Mouse (Mus musculus) midbrain, embryonic 12.5 days (tissue): ENCODE measurements around the gene Obox5. TPM values are rescaled to one million over a fixed set of nuclear protein-coding genes. Genes with fewer than 3 reads are reported as not detected.
"Not testable (repeated sequence)": the region's sequence is repeated elsewhere in the genome, so short reads cannot be mapped to it uniquely, and the experiment has no call there.

ENCODE experiments used
- ATAC-seq: fragments of 200-750 bp; cut with Nextera tagmentation; 2 replicates; pipeline ENCODE4 v1.8.0; 2017; ENCODE audit warnings: low read depth, moderate TSS enrichment, moderate library complexity; ENCODE audit not compliant: low FRiP score
- H3K27ac ChIP-seq: fragments of 300-500 bp; sonication (generic); replicated peaks from 2 replicates; pipeline ENCODE4 v1.5.1; 2016; ENCODE audit warnings: mild to moderate bottlenecking
- H3K27me3 ChIP-seq: fragments of 300-500 bp; sonication (generic); 2 replicates; pipeline ENCODE4 v1.6.1; 2016; ENCODE audit warnings: mild to moderate bottlenecking
- H3K36me3 ChIP-seq: fragments of 300-500 bp; sonication (generic); 2 replicates; pipeline ENCODE4 v1.6.1; 2016
- H3K4me1 ChIP-seq: fragments of 300-500 bp; sonication (generic); 2 replicates; pipeline ENCODE4 v1.6.1; 2016
- H3K4me2 ChIP-seq: fragments of 300-500 bp; sonication (generic); replicated peaks from 2 replicates; pipeline ENCODE4 v1.6.1; 2016; ENCODE audit warnings: mild to moderate bottlenecking, moderate library complexity
- H3K4me3 ChIP-seq: fragments of 300-500 bp; sonication (generic); 2 replicates; pipeline ENCODE4 v1.5.1; 2016; ENCODE audit warnings: mild to moderate bottlenecking
- H3K9ac ChIP-seq: fragments of 300-500 bp; sonication (generic); replicated peaks from 2 replicates; pipeline ENCODE4 v1.6.1; 2016; ENCODE audit warnings: mild to moderate bottlenecking, moderate library complexity
- H3K9me3 ChIP-seq: fragments of 300-500 bp; sonication (generic); 2 replicates; pipeline ENCODE4 v1.6.1; 2016; ENCODE audit warnings: mild to moderate bottlenecking
- WGBS: fragments of 180-500 bp; shearing (Covaris S2); methylation state at CpG from one replicate; pipeline ENCODE4 v1.1.7; 2016; 5-methylcytosine and 5-hydroxymethylcytosine counted together
- polyA plus RNA-seq: library from polyadenylated mRNA; unstranded; fragments of >200 nt; fragmentation: Nextera tagmentation; extraction: Ambion mirVana; gene quantifications from 2 replicates; pipeline ENCODE4 v1.2.1, GENCODE M21; 2016

Obox5 gene
- polyA plus RNA-seq = not detected in 2 replicates

GRCm38 (mm10) chr7:15749831-15750230, at the start of gene Obox5:
Gene Obox5, plus strand, starts transcription at chr7:15750131.
- H3K36me3 ChIP-seq, H3K4me2 ChIP-seq, H3K4me3 ChIP-seq, H3K4me1 ChIP-seq, H3K9ac ChIP-seq, H3K27me3 ChIP-seq, ATAC-seq, H3K27ac ChIP-seq: not testable (repeated sequence)
- WGBS = 78% methylated on average over 2 of the region's 2 CpGs
- H3K9me3 ChIP-seq = peaks cover 23% of the 10 kb centered on the region

DNA sequence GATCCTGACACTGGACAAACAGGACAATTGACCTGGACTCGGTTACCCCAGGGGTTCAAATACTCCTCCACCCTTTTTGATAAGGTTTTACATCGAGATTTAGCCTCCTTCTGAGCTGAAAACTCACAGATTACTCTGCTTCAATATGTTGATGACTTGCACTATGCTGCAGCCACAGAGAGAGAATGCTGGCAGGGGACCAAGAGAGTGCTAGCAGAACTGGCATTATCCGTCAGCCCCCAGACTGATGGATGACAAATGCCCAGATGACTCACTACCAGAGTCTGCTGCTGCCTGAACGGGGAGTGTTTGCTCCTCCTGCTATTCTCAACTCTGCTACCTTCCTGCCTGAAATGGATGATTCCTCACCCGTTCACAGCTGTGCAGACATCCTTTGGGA, 635 bp upstream of the Obox5 start:
- not testable (repeated sequence) for ATAC-seq, H3K27me3 ChIP-seq, H3K27ac ChIP-seq, H3K36me3 ChIP-seq, H3K4me1 ChIP-seq, H3K9ac ChIP-seq, H3K4me2 ChIP-seq, H3K4me3 ChIP-seq
- 69% methylated on average over 5 of the region's 5 CpGs for WGBS
- peaks cover 23% of the 10 kb centered on the region for H3K9me3 ChIP-seq

Other genes with a start within 250 kb of the Obox5 start
- gene Obox3, start 110.2 kb upstream of the Obox5 start, polyA plus RNA-seq = not detected in 2 replicates
- not detected in 2 replicates for gene Obox6, start 89.5 kb downstream of the Obox5 start, polyA plus RNA-seq
- 0.58 and 0.94 TPM in 2 replicates for gene Crx, start 129.8 kb downstream of the Obox5 start, polyA plus RNA-seq
- 0.51 and 0.73 TPM in 2 replicates for gene Crxos, start 132.5 kb downstream of the Obox5 start, polyA plus RNA-seq
- 1,059 and 1,095 TPM in 2 replicates for gene Selenow, start 172.3 kb downstream of the Obox5 start, polyA plus RNA-seq
- 162 and 183 TPM in 2 replicates for gene Nop53, start 195.9 kb downstream of the Obox5 start, polyA plus RNA-seq
- gene Ehd2, start 217.4 kb downstream of the Obox5 start, polyA plus RNA-seq = 7.0 and 8.5 TPM in 2 replicates